Mouse (Mus musculus): Measurements from ENCODE around the gene Eif4g3. TPM values are rescaled to one million over a fixed set of nuclear protein-coding genes. Genes with fewer than 3 reads are reported as not detected.

Gene Eif4g3
- polyA plus RNA-seq, 1 experiment: 88.6 TPM

GRCm38 (mm10) chr4:138038365-138039274 is 45.8 kb downstream of the Eif4g3 start:
- TF ChIP-seq GATA1 (IDR thresholded peaks at IDR 0.05; ENCODE audit: low read length): no peak

GRCm38 (mm10) chr4:138039275-138039651 is 46.4 kb downstream of the Eif4g3 start:
- TF ChIP-seq GATA1 (IDR thresholded peaks at IDR 0.05; ENCODE audit: low read length): no peak

DNA sequence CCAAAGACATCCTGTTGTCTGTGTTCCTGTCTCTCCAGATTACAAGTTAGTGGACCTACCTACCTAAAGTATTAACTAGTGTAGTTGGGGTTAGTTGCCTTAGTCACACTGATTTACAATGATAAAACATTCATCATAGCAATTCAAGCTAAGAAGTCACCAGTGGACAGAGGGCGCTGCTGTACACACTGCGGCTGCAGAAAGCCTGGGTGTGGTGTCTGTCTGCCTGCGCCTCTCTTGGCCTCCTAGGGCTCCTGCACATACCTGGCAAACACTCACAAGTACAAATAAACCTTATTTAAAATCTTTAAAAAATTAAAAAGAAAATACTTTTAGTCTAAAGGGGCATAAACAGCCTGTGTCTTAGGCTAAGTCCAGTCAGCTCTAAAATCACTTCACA is 47.8 kb downstream of the Eif4g3 start:
- no peak for TF ChIP-seq GATA1 (IDR thresholded peaks at IDR 0.05; ENCODE audit: low read length)

GRCm38 (mm10) chr4:138041566-138042256 is 48.9 kb downstream of the Eif4g3 start:
- TF ChIP-seq GATA1 (IDR thresholded peaks at IDR 0.05; ENCODE audit: low read length): no peak

DNA sequence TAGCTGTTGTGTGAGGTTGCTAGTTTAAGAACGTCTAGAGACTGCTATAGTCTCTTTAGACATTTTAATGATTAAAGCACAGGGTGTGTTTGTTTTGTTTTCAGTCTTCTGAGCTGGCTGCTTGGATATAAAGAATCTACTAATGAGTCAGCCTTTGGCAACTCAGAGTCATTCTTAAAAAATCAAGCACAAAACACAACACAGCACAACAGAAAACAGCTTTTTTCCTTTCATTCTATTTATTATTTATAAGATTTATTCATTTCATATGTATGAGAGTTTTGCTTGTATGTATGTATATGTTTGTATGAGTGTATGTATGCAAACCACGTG is 49.4 kb downstream of the Eif4g3 start:
- no peak for TF ChIP-seq GATA1 (IDR thresholded peaks at IDR 0.05; ENCODE audit: low read length)

DNA sequence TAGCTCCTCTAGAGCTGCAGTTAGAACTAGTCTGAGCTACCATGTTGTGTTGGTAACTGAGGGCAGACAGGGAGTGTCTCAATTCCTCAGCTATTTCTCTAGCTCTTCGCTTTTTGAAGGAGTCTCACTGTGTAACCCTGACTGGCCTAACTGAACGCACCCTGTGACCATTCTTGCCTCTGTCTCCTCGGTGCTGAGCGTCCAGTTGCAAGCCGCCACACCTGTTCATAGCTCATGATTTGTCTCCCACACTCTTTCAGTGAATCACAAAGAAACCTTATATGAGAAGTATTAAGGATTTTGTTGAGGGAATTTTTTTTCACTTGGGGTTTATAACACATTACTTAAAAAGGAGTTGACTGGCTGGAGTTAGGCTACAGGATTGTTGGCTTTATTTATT is 49.8 kb downstream of the Eif4g3 start:
- no peak for TF ChIP-seq GATA1 (IDR thresholded peaks at IDR 0.05; ENCODE audit: low read length)

GRCm38 (mm10) chr4:138044841-138045500 is 52.1 kb downstream of the Eif4g3 start:
- TF ChIP-seq GATA1 (IDR thresholded peaks at IDR 0.05; ENCODE audit: low read length): no peak

- TF ChIP-seq GATA1 (IDR thresholded peaks at IDR 0.05; ENCODE audit: low read length): no peak
Observed at GRCm38 (mm10) chr4:138045809-138046208, 53.0 kb downstream of the Eif4g3 start.

- no peak for TF ChIP-seq GATA1 (IDR thresholded peaks at IDR 0.05; ENCODE audit: low read length)
Observed at GRCm38 (mm10) chr4:138046371-138046770, 53.5 kb downstream of the Eif4g3 start.

DNA sequence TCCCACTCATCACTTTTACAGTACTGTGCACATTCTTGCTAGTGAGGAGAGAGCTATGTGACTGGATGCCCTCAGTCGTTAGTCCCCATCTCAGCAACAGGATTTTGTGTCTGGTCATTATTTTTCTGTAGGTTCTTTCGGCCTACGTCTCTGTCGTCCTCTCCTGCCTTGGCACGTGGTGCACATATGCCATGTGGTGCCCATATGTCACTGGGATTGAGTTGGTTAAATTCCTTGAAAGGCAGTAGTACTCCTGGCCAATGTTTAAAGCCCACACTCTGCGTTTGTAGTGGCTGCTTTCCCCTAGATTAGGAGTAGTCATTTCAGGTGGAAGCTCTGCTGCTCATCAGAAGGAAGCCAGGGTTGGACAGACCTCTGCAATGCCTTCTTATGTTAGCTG is 56.7 kb downstream of the Eif4g3 start:
- no peak for TF ChIP-seq GATA1 (IDR thresholded peaks at IDR 0.05; ENCODE audit: low read length)

DNA sequence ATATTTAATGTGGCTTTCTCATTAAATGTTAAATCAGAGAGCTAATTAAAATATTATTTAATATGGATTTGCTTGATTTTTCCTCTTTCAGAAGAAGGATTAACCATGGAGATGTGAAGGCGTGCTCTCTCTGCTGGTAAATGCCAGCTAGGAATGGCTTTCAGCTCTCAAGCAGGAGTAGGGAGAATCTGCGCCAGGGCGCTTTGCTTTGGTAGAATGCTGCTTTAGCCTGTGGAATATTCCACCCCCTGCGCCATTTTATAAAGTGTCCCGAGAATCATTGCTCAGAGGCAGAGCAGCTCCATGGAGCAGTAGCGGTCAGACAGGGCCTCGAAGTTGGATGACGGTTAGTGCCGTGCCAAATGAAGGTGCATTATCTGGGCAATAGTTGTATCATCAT is 58.7 kb downstream of the Eif4g3 start:
- TF ChIP-seq GATA1 (IDR thresholded peaks at IDR 0.05; ENCODE audit: low read length): no peak

- TF ChIP-seq GATA1 (IDR thresholded peaks at IDR 0.05; ENCODE audit: low read length): no peak
Observed at GRCm38 (mm10) chr4:138056658-138057057, 63.8 kb downstream of the Eif4g3 start.

DNA sequence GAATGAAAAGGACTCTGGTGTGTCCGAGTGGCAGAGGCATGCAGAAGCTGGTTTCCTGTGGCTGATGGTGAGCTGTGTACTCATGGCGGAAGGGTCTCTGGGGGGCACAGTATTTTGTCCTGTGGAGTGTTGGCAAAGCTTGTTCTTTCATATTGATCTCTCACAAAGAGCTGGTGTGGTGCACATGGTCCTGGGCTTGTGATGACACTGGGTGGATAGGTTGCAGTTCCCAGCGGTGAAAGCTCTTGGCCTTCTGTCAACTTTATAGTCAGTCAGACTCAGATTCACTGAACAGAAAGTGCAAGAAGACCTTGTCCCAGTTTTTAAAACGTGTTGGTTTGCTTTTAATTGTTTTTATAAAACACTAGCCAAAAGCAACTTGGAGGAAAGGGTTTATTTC is 68.3 kb downstream of the Eif4g3 start:
- TF ChIP-seq GATA1 (IDR thresholded peaks at IDR 0.05; ENCODE audit: low read length): no peak

- no peak for TF ChIP-seq GATA1 (IDR thresholded peaks at IDR 0.05; ENCODE audit: low read length)
Observed at GRCm38 (mm10) chr4:138063372-138064265, 70.8 kb downstream of the Eif4g3 start.

DNA sequence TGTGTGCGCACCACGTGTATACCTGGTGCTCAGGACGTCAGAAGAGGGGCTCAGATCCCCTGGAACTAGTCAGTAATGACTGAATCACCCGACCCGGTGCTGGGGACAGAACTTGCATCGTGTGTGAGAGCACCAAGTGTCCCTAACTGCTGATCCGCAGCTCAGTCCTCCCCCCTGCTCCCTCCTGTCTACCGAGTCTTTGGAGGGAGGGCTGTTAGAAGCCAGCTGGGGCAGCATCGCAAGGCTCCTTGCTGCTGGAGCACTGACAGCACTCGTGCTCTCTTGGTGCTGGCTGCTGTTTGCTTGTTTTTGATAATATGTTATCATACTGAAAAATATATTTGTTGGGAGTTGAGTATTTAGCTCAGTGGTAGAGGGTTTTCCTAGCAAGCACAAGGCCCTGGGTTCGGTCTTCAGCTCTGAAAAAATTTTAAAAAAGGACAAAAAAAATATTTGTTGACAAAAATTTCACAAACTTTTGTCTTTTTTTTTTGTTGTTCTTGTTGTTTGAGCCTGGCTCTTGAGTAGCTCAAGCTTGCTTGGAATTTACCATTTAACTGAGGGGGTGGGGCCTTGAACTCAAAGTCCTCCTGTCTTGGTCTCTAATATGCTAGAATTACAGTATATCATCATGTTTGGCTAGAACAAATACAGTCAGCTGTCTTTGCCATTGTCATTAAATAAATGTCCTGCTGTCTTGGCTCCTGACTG is 72.2 kb downstream of the Eif4g3 start:
- no peak for TF ChIP-seq GATA1 (IDR thresholded peaks at IDR 0.05; ENCODE audit: low read length)
